Mouse (Mus musculus) adrenal gland, postnatal 10 days (tissue): ENCODE results near the gene Gjc2. TPM values are rescaled to one million over a fixed set of nuclear protein-coding genes. Genes with fewer than 3 reads are reported as not detected.

Experiments used
- DNase-seq: peaks from one replicate; pipeline ENCODE4 v3.0.0; 2021; ENCODE audit warnings: mixed read lengths
- total RNA-seq, 2 experiments: library from RNA; stranded (reverse); gene quantifications; 2 replicates each; pipeline ENCODE4 v1.2.3; 2021

Gene Gjc2
- total RNA-seq, 2 experiments from 2014 or later, result 0.48 to 0.88 TPM

DNA sequence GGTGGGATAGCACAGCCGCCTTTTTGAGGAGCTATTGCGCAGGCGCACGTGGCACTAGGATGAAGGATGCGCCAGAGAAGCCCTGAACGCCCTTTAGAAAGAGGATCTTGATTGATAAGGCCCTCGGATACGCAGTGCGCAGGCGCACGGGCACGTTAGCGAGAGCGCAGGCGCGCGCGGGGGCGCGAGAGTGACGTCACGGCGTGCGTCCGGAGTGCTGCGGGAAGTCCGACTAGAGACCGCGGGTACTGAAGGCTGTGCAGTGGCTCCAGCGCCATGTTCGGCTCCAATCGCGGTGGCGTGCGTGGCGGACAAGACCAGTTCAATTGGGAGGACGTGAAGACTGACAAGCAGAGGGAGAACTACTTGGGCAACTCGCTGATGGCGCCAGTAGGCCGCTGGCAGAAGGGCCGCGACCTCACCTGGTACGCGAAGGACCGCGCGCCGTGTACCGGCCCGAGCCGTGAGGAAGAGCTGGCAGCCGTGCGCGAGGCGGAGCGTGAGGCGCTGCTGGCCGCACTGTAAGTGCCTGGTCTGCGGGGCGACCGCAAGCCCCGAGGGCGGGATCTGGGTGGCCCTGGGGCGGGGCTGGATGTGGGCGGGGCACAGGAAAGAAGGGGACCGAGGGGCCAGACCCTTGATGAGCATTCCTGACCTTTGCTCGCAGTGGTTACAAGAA lies 25.3 kb upstream of the Gjc2 start, which contains the start of gene 2310033P09Rik:
Gene 2310033P09Rik, plus strand, starts transcription at position 169 of the 679 bp plus-strand sequence.
- peak; percentile 95 for DNase-seq

- DNase-seq, result peak; percentile 97
Measured at GRCm38 (mm10) chr11:59202081-59202995, 19.3 kb upstream of the Gjc2 start, which contains the start of gene Mrpl55. TSS of gene Mrpl55 (plus strand) at chr11:59202486.

DNA sequence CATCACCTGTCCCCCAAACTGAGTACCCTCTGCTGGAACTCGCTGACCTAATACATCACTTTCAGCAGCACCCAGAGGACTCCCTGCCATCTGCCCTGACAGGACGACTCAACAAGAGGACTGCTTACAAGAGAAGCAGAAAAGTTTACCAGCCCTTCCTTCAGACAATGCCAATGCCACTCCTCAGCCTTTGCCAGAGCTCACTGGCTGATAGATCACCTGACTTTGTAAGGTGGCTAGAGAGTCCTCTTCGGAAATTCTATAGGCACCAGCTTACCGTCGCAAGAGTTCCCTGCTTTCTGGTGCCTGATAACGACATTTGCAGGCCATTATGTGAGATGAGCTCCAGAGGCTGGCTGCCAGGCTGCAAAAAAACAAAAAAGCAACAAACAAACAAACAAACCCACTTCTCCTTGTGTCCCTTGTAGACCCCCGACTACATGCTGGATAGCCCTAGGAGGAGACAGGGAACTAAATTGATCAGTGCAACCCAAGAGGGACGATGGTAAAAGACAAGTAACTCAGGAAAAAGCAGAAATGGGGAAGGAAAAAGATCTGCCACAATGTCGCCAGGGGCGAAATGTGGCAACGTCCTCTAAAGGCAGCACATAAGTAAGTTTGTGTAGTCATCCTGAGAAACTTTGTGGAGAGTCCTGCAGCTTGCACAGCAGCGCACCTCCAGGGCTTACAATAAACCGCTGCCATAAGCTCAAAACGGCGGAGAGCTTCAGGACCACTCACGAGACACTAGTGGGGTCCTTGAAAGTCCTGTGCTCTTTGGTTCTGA lies 18.4 kb upstream of the Gjc2 start:
- DNase-seq, result no peak

DNA sequence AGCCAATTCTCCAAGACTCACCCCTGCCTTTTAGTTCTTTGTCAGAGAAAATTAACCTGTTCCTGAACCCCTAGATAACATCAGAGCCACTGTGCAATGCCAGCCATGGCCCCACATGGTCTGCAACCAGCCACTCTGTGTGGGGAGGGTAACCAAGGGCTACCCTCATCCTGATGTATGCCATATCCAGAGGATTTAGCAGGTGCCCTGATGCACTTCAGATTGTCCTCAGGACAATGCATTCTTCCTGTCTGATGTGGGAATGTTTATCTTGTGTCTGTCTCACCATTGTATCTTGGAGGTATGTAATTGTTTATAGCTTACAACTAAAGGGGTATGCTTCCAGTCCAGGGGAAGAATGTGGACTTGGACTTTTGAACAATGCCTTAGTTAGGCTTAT lies 13.2 kb upstream of the Gjc2 start:
- DNase-seq, result no peak

- no peak for DNase-seq
Measured at GRCm38 (mm10) chr11:59192059-59192386, 9.0 kb upstream of the Gjc2 start, which contains the start of gene Guk1. TSS of gene Guk1 (minus strand) at chr11:59192212.

GRCm38 (mm10) chr11:59191231-59192058 lies 8.4 kb upstream of the Gjc2 start:
- peak; percentile 94 for DNase-seq

DNA sequence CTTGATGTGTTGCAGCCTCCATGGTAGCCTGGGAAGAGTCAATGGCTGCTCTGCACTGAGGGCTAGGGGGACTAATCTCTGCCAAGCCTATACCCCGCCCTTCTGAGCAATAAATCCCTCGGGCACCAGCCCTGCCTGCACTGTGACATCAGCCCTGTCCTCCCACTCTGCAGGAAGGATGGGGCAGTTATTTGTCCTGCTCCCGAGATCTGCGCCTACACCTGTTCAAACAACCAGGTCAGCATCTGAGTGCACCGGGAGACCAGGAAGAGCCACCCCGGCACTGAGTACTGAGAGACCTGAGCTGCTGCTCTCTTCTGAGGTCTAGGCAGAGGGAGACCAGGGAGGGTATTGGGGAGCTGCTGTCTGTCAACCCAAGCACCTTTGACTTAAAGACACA lies 4.7 kb upstream of the Gjc2 start:
- DNase-seq, result no peak

GRCm38 (mm10) chr11:59185490-59185889 lies 2.5 kb upstream of the Gjc2 start:
- no peak for DNase-seq

DNA sequence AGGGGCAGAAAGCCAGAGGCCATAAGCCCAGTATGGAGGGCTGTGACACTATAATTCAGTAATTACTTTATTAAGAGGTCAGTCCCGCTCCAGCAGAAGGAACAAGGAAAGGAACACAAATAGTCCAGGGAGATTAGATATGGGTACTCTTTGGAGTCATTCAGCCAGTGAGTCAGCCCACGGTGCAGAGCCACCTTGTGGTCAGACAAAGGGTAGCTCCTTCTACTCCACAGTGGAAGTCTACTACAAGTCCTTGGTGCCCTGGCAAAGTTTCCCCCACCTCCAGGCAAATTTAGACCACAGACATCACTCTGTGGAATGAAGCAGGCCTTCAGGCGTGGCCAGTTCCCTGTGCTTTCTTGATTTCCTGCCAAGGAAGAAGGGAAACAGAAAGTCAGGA lies 808 bp upstream of the Gjc2 start:
- peak; percentile 72 for DNase-seq

GRCm38 (mm10) chr11:59176921-59177320 lies 6.1 kb downstream of the Gjc2 start:
- DNase-seq, result no peak

GRCm38 (mm10) chr11:59176475-59176874 lies 6.5 kb downstream of the Gjc2 start:
- DNase-seq, result peak; percentile 31

DNA sequence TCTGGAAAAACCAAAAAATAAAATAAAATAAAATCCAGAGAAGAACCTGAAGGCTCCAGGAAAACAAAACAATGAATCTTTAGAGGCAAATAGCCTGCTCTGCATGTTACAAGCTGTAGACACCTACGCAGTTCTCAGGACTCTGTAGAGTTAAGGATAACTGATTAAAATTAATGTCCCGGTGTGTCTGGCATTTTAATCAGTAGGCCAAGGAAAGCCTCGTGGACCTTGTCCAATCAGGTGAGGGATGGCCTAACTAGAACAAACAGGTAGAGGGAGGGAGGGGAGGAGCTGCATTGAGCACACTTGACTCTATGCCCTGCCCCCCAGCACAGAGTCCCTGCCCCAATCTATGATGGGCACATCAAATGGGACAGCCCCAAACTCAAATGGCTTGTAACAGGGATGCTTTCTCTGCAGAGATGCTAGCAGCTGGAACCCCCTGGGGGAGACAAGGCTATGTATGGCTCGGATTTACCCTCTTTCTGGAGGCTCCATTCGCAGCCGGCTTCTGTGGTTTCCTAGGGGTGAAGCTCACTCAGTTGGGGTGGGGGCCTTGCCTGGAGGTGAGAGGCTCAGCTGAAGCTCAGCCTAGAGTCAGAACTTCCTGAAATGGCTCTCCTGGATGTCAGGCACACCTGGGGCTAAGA lies 8.7 kb downstream of the Gjc2 start:
- no peak for DNase-seq

GRCm38 (mm10) chr11:59170549-59170948 lies 12.5 kb downstream of the Gjc2 start:
- DNase-seq, result no peak

DNA sequence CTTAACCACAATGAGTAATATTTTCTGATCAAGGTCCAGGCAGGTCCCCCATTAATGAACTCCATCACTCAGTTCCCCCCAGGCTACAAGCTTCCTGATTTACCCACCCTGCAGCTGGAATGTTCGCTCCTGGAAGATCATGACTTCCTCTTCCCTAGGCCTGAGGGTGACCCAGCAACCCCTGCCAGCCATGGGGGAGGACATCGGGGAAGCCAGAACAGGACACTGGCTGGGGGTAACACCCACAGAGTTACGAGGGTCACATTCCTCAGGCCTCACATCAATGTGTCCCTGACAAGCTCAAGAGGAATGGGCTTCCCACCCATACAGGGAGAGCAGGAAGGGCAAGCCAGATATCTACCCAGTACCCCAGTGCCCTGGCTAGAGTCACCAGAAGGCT lies 13.2 kb downstream of the Gjc2 start:
- DNase-seq, result no peak

GRCm38 (mm10) chr11:59165616-59166241 lies 17.3 kb downstream of the Gjc2 start:
- no peak for DNase-seq

GRCm38 (mm10) chr11:59164384-59164783 lies 18.6 kb downstream of the Gjc2 start:
- no peak for DNase-seq

- peak; percentile 97 for DNase-seq
Measured at GRCm38 (mm10) chr11:59163255-59164236, 19.5 kb downstream of the Gjc2 start, which contains the start of gene Iba57. TSS of gene Iba57 (minus strand) at chr11:59163739.

GRCm38 (mm10) chr11:59162443-59163254 lies 20.4 kb downstream of the Gjc2 start:
- no peak for DNase-seq
